Mouse (Mus musculus): Measurements from ENCODE around the gene Zscan4c. TPM values are rescaled to one million over a fixed set of nuclear protein-coding genes. Genes with fewer than 3 reads are reported as not detected.
"Not testable (repeated sequence)": the region's sequence is repeated elsewhere in the genome, so short reads cannot be mapped to it uniquely, and the experiment has no call there.

Zscan4c gene
- not detected in 2 replicates for total RNA-seq (2021)
- long read RNA-seq: 0 reads

GRCm38 (mm10) chr7:11005445-11005844 is at the start of gene Zscan4c:
Gene Zscan4c (plus strand): TSS chr7:11005745.
- DNase-seq: not testable (repeated sequence)

Small RNA genes within 50 kb of the gene (microRNA-seq; reads per million reads assigned to microRNA genes)
- 0 reads per million in 2 experiments for gene Mir297-1

Other genes starting within 250 kb of the Zscan4c start
- not detected in 2 replicates for gene Zscan4b, start 100.7 kb upstream of the Zscan4c start, total RNA-seq (2021)
- gene Zscan4-ps1, start 63.9 kb downstream of the Zscan4c start, total RNA-seq (2021): not detected in 2 replicates
- gene Zscan4d, start 160.4 kb downstream of the Zscan4c start, total RNA-seq (2021): not detected in 2 replicates

All from adrenal gland, postnatal 25 days (tissue).